Mouse (Mus musculus): Measurements from ENCODE around the gene Syt15. TPM values are rescaled to one million over a fixed set of nuclear protein-coding genes. Genes with fewer than 3 reads are reported as not detected.
A peak's percentile ranks its signal among the peaks of the same experiment; 100 is the strongest.

The Syt15 gene
- polyA plus RNA-seq, 1 experiment from 2014 or later: 0.63 TPM

GRCm38 (mm10) chr14:34200738-34201230, 18.6 kb upstream of the Syt15 start:
- 2% methylated on average over 19 of the region's 19 CpGs for WGBS
- Histone ChIP-seq H3K9me3 (replicated peaks; ENCODE audit: control insufficient read depth, low read length, poor library complexity, severe bottlenecking) (no peaks in the 10 kb centered on the region), H3K36me3 (ENCODE audit: control insufficient read depth, insufficient read depth, low read length) (no peaks in the 10 kb centered on the region), H3K4me2 (ENCODE audit: low read length) (peak overlapping the region; percentile 84), H3K4me1 (ENCODE audit: control insufficient read depth, insufficient read depth, low read length) (peaks cover 14% of the 10 kb centered on the region), H3K4me3 (ENCODE audit: low read depth, low read length) (peak overlapping the region; percentile 76), H3K27me3 (ENCODE audit: control insufficient read depth, insufficient read depth, low read depth, low read length) (no peaks in the 10 kb centered on the region), H3K27ac (ENCODE audit: low read length) (peak overlapping the region; percentile 85), H3K9ac (ENCODE audit: low read depth, low read length) (peak overlapping the region; percentile 89)
- peak; percentile 84 for ATAC-seq

- Histone ChIP-seq H3K4me3 (ENCODE audit: low read depth, low read length) (peak within 1 kb of the TSS; percentile 76), H3K36me3 (ENCODE audit: control insufficient read depth, insufficient read depth, low read length) (no peaks in the 10 kb centered on the region), H3K4me1 (ENCODE audit: control insufficient read depth, insufficient read depth, low read length) (peaks cover 14% of the 10 kb centered on the region), H3K9me3 (replicated peaks; ENCODE audit: control insufficient read depth, low read length, poor library complexity, severe bottlenecking) (no peaks in the 10 kb centered on the region), H3K4me2 (ENCODE audit: low read length) (peak within 1 kb of the TSS; percentile 84), H3K27me3 (ENCODE audit: control insufficient read depth, insufficient read depth, low read depth, low read length) (no peaks in the 10 kb centered on the region), H3K27ac (ENCODE audit: low read length) (peak within 1 kb of the TSS; percentile 85), H3K9ac (ENCODE audit: low read depth, low read length) (peak within 1 kb of the TSS; percentile 89)
- peak; percentile 84 for ATAC-seq
- 3% methylated on average over 33 of the region's 52 CpGs for WGBS
These were observed 18.0 kb upstream of the Syt15 start, which contains the start of gene Gprin2 for GRCm38 (mm10) chr14:34201231-34202035. TSS of gene Gprin2 (minus strand) at chr14:34201653.

GRCm38 (mm10) chr14:34207996-34208395, 11.4 kb upstream of the Syt15 start:
- no peaks in the 10 kb centered on the region for H3K27me3 ChIP-seq (ENCODE audit: control insufficient read depth, insufficient read depth, low read depth, low read length)
- no peak overlapping the region for H3K27ac ChIP-seq (ENCODE audit: low read length)
- no peak overlapping the region for H3K4me2 ChIP-seq (ENCODE audit: low read length)
- H3K9me3 ChIP-seq (replicated peaks; ENCODE audit: control insufficient read depth, low read length, poor library complexity, severe bottlenecking): no peaks in the 10 kb centered on the region
- H3K36me3 ChIP-seq (ENCODE audit: control insufficient read depth, insufficient read depth, low read length): no peaks in the 10 kb centered on the region
- H3K4me1 ChIP-seq (ENCODE audit: control insufficient read depth, insufficient read depth, low read length): no peaks in the 10 kb centered on the region
- no peak overlapping the region for H3K9ac ChIP-seq (ENCODE audit: low read depth, low read length)
- 82% methylated on average over 6 of the region's 6 CpGs for WGBS
- H3K4me3 ChIP-seq (ENCODE audit: low read depth, low read length): no peak overlapping the region
- no peak for ATAC-seq

GRCm38 (mm10) chr14:34208651-34209050, 10.7 kb upstream of the Syt15 start:
- Histone ChIP-seq H3K9ac (ENCODE audit: low read depth, low read length) (no peak overlapping the region), H3K4me3 (ENCODE audit: low read depth, low read length) (no peak overlapping the region), H3K27ac (ENCODE audit: low read length) (no peak overlapping the region), H3K4me2 (ENCODE audit: low read length) (no peak overlapping the region), H3K27me3 (ENCODE audit: control insufficient read depth, insufficient read depth, low read depth, low read length) (no peaks in the 10 kb centered on the region), H3K9me3 (replicated peaks; ENCODE audit: control insufficient read depth, low read length, poor library complexity, severe bottlenecking) (no peaks in the 10 kb centered on the region), H3K4me1 (ENCODE audit: control insufficient read depth, insufficient read depth, low read length) (no peaks in the 10 kb centered on the region), H3K36me3 (ENCODE audit: control insufficient read depth, insufficient read depth, low read length) (no peaks in the 10 kb centered on the region)
- no peak for ATAC-seq
- WGBS: 55% methylated on average over 2 of the region's 2 CpGs

- ATAC-seq: no peak
- WGBS: 62% methylated on average over 4 of the region's 4 CpGs
- no peaks in the 10 kb centered on the region for H3K4me1 ChIP-seq (ENCODE audit: control insufficient read depth, insufficient read depth, low read length)
- no peaks in the 10 kb centered on the region for H3K36me3 ChIP-seq (ENCODE audit: control insufficient read depth, insufficient read depth, low read length)
- no peaks in the 10 kb centered on the region for H3K27me3 ChIP-seq (ENCODE audit: control insufficient read depth, insufficient read depth, low read depth, low read length)
- H3K4me2 ChIP-seq (ENCODE audit: low read length): no peak overlapping the region
- H3K27ac ChIP-seq (ENCODE audit: low read length): no peak overlapping the region
- H3K4me3 ChIP-seq (ENCODE audit: low read depth, low read length): no peak overlapping the region
- no peak overlapping the region for H3K9ac ChIP-seq (ENCODE audit: low read depth, low read length)
- no peaks in the 10 kb centered on the region for H3K9me3 ChIP-seq (replicated peaks; ENCODE audit: control insufficient read depth, low read length, poor library complexity, severe bottlenecking)
These were observed 10.3 kb upstream of the Syt15 start for GRCm38 (mm10) chr14:34209080-34209479.

- Histone ChIP-seq H3K4me2 (ENCODE audit: low read length) (no peak overlapping the region), H3K27me3 (ENCODE audit: control insufficient read depth, insufficient read depth, low read depth, low read length) (no peaks in the 10 kb centered on the region), H3K9ac (ENCODE audit: low read depth, low read length) (no peak overlapping the region), H3K9me3 (replicated peaks; ENCODE audit: control insufficient read depth, low read length, poor library complexity, severe bottlenecking) (no peaks in the 10 kb centered on the region), H3K4me1 (ENCODE audit: control insufficient read depth, insufficient read depth, low read length) (no peaks in the 10 kb centered on the region), H3K4me3 (ENCODE audit: low read depth, low read length) (no peak overlapping the region), H3K36me3 (ENCODE audit: control insufficient read depth, insufficient read depth, low read length) (no peaks in the 10 kb centered on the region), H3K27ac (ENCODE audit: low read length) (no peak overlapping the region)
- WGBS: 91% methylated on average over 4 of the region's 4 CpGs
- no peak for ATAC-seq
These were observed 9.5 kb upstream of the Syt15 start for GRCm38 (mm10) chr14:34209942-34210341.

GRCm38 (mm10) chr14:34215451-34216127, 3.8 kb upstream of the Syt15 start:
- Histone ChIP-seq H3K36me3 (ENCODE audit: control insufficient read depth, insufficient read depth, low read length) (no peaks in the 10 kb centered on the region), H3K27me3 (ENCODE audit: control insufficient read depth, insufficient read depth, low read depth, low read length) (peaks cover 13% of the 10 kb centered on the region; the same call in 1 of the 2 replicates), H3K4me1 (ENCODE audit: control insufficient read depth, insufficient read depth, low read length) (peaks cover 4% of the 10 kb centered on the region), H3K9ac (ENCODE audit: low read depth, low read length) (no peak overlapping the region), H3K9me3 (replicated peaks; ENCODE audit: control insufficient read depth, low read length, poor library complexity, severe bottlenecking) (no peaks in the 10 kb centered on the region), H3K4me3 (ENCODE audit: low read depth, low read length) (no peak overlapping the region), H3K27ac (ENCODE audit: low read length) (no peak overlapping the region), H3K4me2 (ENCODE audit: low read length) (no peak overlapping the region)
- no peak for ATAC-seq
- WGBS: 65% methylated on average over 6 of the region's 6 CpGs

GRCm38 (mm10) chr14:34219786-34220198, 397 bp downstream of the Syt15 start:
- Histone ChIP-seq H3K4me3 (ENCODE audit: low read depth, low read length) (peak overlapping the region; percentile 25), H3K9me3 (replicated peaks; ENCODE audit: control insufficient read depth, low read length, poor library complexity, severe bottlenecking) (no peaks in the 10 kb centered on the region), H3K27me3 (ENCODE audit: control insufficient read depth, insufficient read depth, low read depth, low read length) (peaks cover 16% of the 10 kb centered on the region; the same call in 1 of the 2 replicates), H3K27ac (ENCODE audit: low read length) (no peak overlapping the region), H3K4me2 (ENCODE audit: low read length) (peak overlapping the region; percentile 51), H3K9ac (ENCODE audit: low read depth, low read length) (0 out of 2 replicates have a peak overlapping the region, but pooled peaks have one; percentile 31), H3K36me3 (ENCODE audit: control insufficient read depth, insufficient read depth, low read length) (no peaks in the 10 kb centered on the region), H3K4me1 (ENCODE audit: control insufficient read depth, insufficient read depth, low read length) (peaks cover 4% of the 10 kb centered on the region)
- 7% methylated on average over 29 of the region's 29 CpGs for WGBS
- ATAC-seq: no peak

GRCm38 (mm10) chr14:34220426-34220825, 1.0 kb downstream of the Syt15 start:
- H3K27me3 ChIP-seq (ENCODE audit: control insufficient read depth, insufficient read depth, low read depth, low read length): peaks cover 16% of the 10 kb centered on the region; the same call in 1 of the 2 replicates
- WGBS: 83% methylated on average over 5 of the region's 5 CpGs
- H3K27ac ChIP-seq (ENCODE audit: low read length): no peak overlapping the region
- H3K36me3 ChIP-seq (ENCODE audit: control insufficient read depth, insufficient read depth, low read length): no peaks in the 10 kb centered on the region
- H3K9me3 ChIP-seq (replicated peaks; ENCODE audit: control insufficient read depth, low read length, poor library complexity, severe bottlenecking): no peaks in the 10 kb centered on the region
- no peak for ATAC-seq
- H3K4me2 ChIP-seq (ENCODE audit: low read length): no peak overlapping the region
- peaks cover 4% of the 10 kb centered on the region for H3K4me1 ChIP-seq (ENCODE audit: control insufficient read depth, insufficient read depth, low read length)
- H3K9ac ChIP-seq (ENCODE audit: low read depth, low read length): no peak overlapping the region
- H3K4me3 ChIP-seq (ENCODE audit: low read depth, low read length): no peak overlapping the region

All from midbrain, embryonic 16.5 days (tissue).